Mouse (Mus musculus) liver, postnatal 0 days (tissue): ENCODE measurements around the gene Eloa. TPM values are rescaled to one million over a fixed set of nuclear protein-coding genes. Genes with fewer than 3 reads are reported as not detected.

ENCODE experiments used
- ATAC-seq: fragments of 200-750 bp; cut with Nextera tagmentation; 2 replicates; pipeline ENCODE4 v1.8.0; 2017; ENCODE audit warnings: mild to moderate bottlenecking, moderate library complexity
- DNase-seq: peaks from one replicate; pipeline ENCODE4 v3.0.0-alpha.2; 2016
- H3K27ac ChIP-seq: fragments of 300-500 bp; sonication (generic); 2 replicates; pipeline ENCODE4 v1.5.1; 2014; ENCODE audit warnings: antibody characterized with exemption, moderate library complexity, mild to moderate bottlenecking, low read depth
- H3K27me3 ChIP-seq: fragments of 300-500 bp; sonication (generic); 2 replicates; pipeline ENCODE4 v1.6.1; 2014; ENCODE audit warnings: low read length, control low read depth, mixed read lengths; ENCODE audit not compliant: insufficient read depth
- H3K36me3 ChIP-seq: fragments of 300-500 bp; sonication (generic); replicated peaks from 2 replicates; pipeline ENCODE4 v1.6.1; 2014; ENCODE audit warnings: mild to moderate bottlenecking, control low read depth, low read length, moderate library complexity, mixed read lengths; ENCODE audit not compliant: insufficient read depth
- H3K4me1 ChIP-seq: fragments of 300-500 bp; sonication (generic); 2 replicates; pipeline ENCODE4 v1.6.1; 2014; ENCODE audit warnings: antibody characterized with exemption, mild to moderate bottlenecking, control low read depth; ENCODE audit not compliant: insufficient read depth
- H3K4me2 ChIP-seq: fragments of 300-500 bp; sonication (generic); 2 replicates; pipeline ENCODE4 v1.6.1; 2014; ENCODE audit warnings: low read depth, mild to moderate bottlenecking, low read length, moderate library complexity, mixed read lengths
- H3K4me3 ChIP-seq: fragments of 300-500 bp; sonication (generic); 2 replicates; pipeline ENCODE4 v1.5.1; 2014; ENCODE audit warnings: low read depth, low read length
- H3K9ac ChIP-seq: fragments of 300-500 bp; sonication (generic); replicated peaks from 2 replicates; pipeline ENCODE4 v1.6.1; 2014; ENCODE audit warnings: mild to moderate bottlenecking, moderate library complexity
- H3K9me3 ChIP-seq: fragments of 300-500 bp; sonication (generic); 2 replicates; pipeline ENCODE4 v1.6.1; 2016; ENCODE audit warnings: mild to moderate bottlenecking, control low read depth, low read length, mixed read lengths
- CTCF ChIP-seq: sonication (generic); IDR thresholded peaks from 2 replicates; pipeline ENCODE4 v1.5.1; 2016; ENCODE audit warnings: antibody characterized with exemption, low read depth
- EP300 ChIP-seq: IDR thresholded peaks from 2 replicates; pipeline ENCODE4 v1.6.1; 2016; ENCODE audit warnings: antibody characterized with exemption, low read depth, mild to moderate bottlenecking
- WGBS: fragments of 180-500 bp; shearing (Covaris S2); extraction: QIAGEN DNeasy Blood & Tissue Kit; methylation state at CpG from one replicate; pipeline ENCODE4 v1.1.7; 2014; ENCODE audit not compliant: insufficient replicate concordance; 5-methylcytosine and 5-hydroxymethylcytosine counted together
- polyA plus RNA-seq: library from polyadenylated mRNA; unstranded; fragments of >200 nt; fragmentation: Nextera tagmentation; extraction: Ambion mirVana; gene quantifications from 2 replicates; pipeline ENCODE4 v1.2.1, GENCODE M21; 2015

Eloa gene
- polyA plus RNA-seq, 1 experiment from 2014 or later: 16.7 TPM

- ATAC-seq (no peak), DNase-seq (peak; percentile 15)
- no peak overlapping the region for H3K4me3 ChIP-seq
- no peak overlapping the region for H3K4me2 ChIP-seq
- no peak overlapping the region for H3K9ac ChIP-seq
- no peaks in the 10 kb centered on the region for H3K9me3 ChIP-seq
- H3K27ac ChIP-seq: no peak overlapping the region
- WGBS: 88% methylated on average over 13 of the region's 13 CpGs
- H3K36me3 ChIP-seq: peaks cover 41% of the 10 kb centered on the region
- H3K4me1 ChIP-seq: peaks cover 30% of the 10 kb centered on the region
- TF ChIP-seq EP300 (no peak), CTCF (no peak)
- H3K27me3 ChIP-seq: no peaks in the 10 kb centered on the region
Measured at GRCm38 (mm10) chr4:135969070-135969750, 52.4 kb downstream of the Eloa start.

DNA sequence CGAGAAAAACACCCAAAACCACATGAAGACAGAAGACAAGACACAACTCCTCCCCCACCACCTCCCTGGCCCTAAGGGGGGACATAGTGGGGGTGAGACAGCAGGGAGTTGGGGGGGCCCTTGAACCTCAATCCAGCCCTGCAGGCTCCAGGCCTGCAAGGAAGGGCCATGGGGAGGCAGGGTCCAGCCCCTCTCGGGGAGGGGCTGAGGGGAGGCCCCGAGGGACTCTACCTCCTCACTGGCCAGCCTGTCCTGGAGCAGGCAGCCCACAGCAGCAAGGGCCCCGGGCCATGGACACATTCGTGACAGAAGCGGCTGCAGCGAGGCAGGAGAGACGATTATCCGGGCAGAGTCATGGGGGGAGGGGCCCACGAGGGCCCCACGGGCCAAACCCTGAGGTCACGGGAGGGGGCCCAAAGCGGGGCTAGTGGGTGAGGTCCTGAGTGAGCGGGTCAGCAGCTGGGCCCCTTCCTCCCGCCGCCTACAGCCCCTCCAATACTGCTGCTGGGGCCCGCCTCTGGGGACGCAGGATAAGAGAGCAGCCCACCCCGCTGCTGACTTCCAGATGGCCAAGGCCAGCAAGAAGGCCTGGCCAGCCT lies 53.2 kb downstream of the Eloa start:
- no peak overlapping the region for H3K27ac ChIP-seq
- WGBS: 72% methylated on average over 15 of the region's 19 CpGs
- H3K9ac ChIP-seq: no peak overlapping the region
- ATAC-seq: no peak
- peaks cover 28% of the 10 kb centered on the region for H3K4me1 ChIP-seq
- peaks cover 39% of the 10 kb centered on the region for H3K36me3 ChIP-seq
- TF ChIP-seq CTCF: no peak
- no peak for TF ChIP-seq EP300
- no peak overlapping the region for H3K4me2 ChIP-seq
- no peaks in the 10 kb centered on the region for H3K9me3 ChIP-seq
- H3K4me3 ChIP-seq: no peak overlapping the region
- peak; percentile 17 for DNase-seq
- H3K27me3 ChIP-seq: no peaks in the 10 kb centered on the region

GRCm38 (mm10) chr4:135967086-135967760 lies 54.3 kb downstream of the Eloa start:
- 86% methylated on average over 18 of the region's 18 CpGs for WGBS
- TF ChIP-seq CTCF (no peak), EP300 (no peak)
- Histone ChIP-seq H3K27me3 (no peaks in the 10 kb centered on the region), H3K4me3 (no peak overlapping the region), H3K27ac (no peak overlapping the region), H3K36me3 (peaks cover 40% of the 10 kb centered on the region), H3K4me2 (no peak overlapping the region), H3K9me3 (no peaks in the 10 kb centered on the region), H3K4me1 (peaks cover 24% of the 10 kb centered on the region), H3K9ac (no peak overlapping the region)
- peak; percentile 15 for DNase-seq
- no peak for ATAC-seq

GRCm38 (mm10) chr4:135966283-135966682 lies 55.3 kb downstream of the Eloa start:
- Histone ChIP-seq H3K27ac (no peak overlapping the region), H3K4me3 (no peak overlapping the region), H3K9ac (no peak overlapping the region), H3K4me1 (peaks cover 17% of the 10 kb centered on the region), H3K36me3 (peaks cover 49% of the 10 kb centered on the region), H3K9me3 (no peaks in the 10 kb centered on the region), H3K27me3 (no peaks in the 10 kb centered on the region), H3K4me2 (no peak overlapping the region)
- no peak for DNase-seq
- no peak for ATAC-seq
- no peak for TF ChIP-seq EP300
- no peak for TF ChIP-seq CTCF
- WGBS: 85% methylated on average over 16 of the region's 16 CpGs

- H3K9me3 ChIP-seq: no peaks in the 10 kb centered on the region
- H3K27ac ChIP-seq: peak overlapping the region; percentile 87; the same call in 1 of the 2 replicates
- ATAC-seq (no peak), DNase-seq (no peak)
- H3K4me2 ChIP-seq: peak overlapping the region; percentile 100; the same call in 1 of the 2 replicates
- H3K4me1 ChIP-seq: peaks cover 15% of the 10 kb centered on the region
- no peak overlapping the region for H3K4me3 ChIP-seq
- 0 out of 2 replicates have a peak overlapping the region, but pooled peaks have one; percentile 79 for H3K9ac ChIP-seq
- H3K27me3 ChIP-seq: no peaks in the 10 kb centered on the region
- TF ChIP-seq CTCF (no peak), EP300 (no peak)
- H3K36me3 ChIP-seq: peaks cover 51% of the 10 kb centered on the region
- WGBS: 81% methylated on average over 9 of the region's 9 CpGs
Measured at GRCm38 (mm10) chr4:135965113-135965512, 56.5 kb downstream of the Eloa start.

GRCm38 (mm10) chr4:135964426-135964825 lies 57.1 kb downstream of the Eloa start:
- TF ChIP-seq CTCF (peak; percentile 36; the same call in 1 of the 2 replicates), EP300 (no peak)
- WGBS: 6% methylated on average over 12 of the region's 12 CpGs
- Histone ChIP-seq H3K9ac (peak overlapping the region; percentile 79), H3K27me3 (no peaks in the 10 kb centered on the region), H3K27ac (peak overlapping the region; percentile 87), H3K4me2 (peak overlapping the region; percentile 100), H3K9me3 (no peaks in the 10 kb centered on the region), H3K4me3 (peak overlapping the region; percentile 72), H3K36me3 (peaks cover 51% of the 10 kb centered on the region), H3K4me1 (peaks cover 16% of the 10 kb centered on the region)
- peak; percentile 60 for ATAC-seq
- DNase-seq: peak; percentile 80
